Mouse (Mus musculus) erythroid progenitor cell, adult 5-6 weeks (primary cell): ENCODE results near the gene Zglp1. TPM values are rescaled to one million over a fixed set of nuclear protein-coding genes. Genes with fewer than 3 reads are reported as not detected.
A peak's percentile ranks its signal among the peaks of the same experiment; 100 is the strongest.

Experiments used
- ATAC-seq: replicated peaks from 2 replicates; pipeline ENCODE4 v1.8.0; 2016; ENCODE audit warnings: moderate number of reproducible peaks, mild to moderate bottlenecking, moderate TSS enrichment, inconsistent platforms; ENCODE audit not compliant: poor library complexity, low FRiP score, severe bottlenecking
- total RNA-seq, 2 experiments: library from RNA; stranded (forward) in 1 of 2; stranded (reverse) in 1 of 2; fragments of 150-400 nt in 1 of 2; fragments of 186-747, 209-891 nt in 1 of 2; gene quantifications; 2 replicates each; pipeline versions ENCODE4 v1.2.3 to v1.2.4; 2015 to 2017; ENCODE audit warnings: low replicate concordance in 2 of 2

The Zglp1 gene
- total RNA-seq, 2 experiments from 2014 or later = not detected

- peak; percentile 66 for ATAC-seq
Measured at GRCm38 (mm10) chr9:21029291-21030054, 37.4 kb downstream of the Zglp1 start, which contains the start of gene Icam4. Icam4 (plus strand) TSS chr9:21029373.

GRCm38 (mm10) chr9:21028560-21029110, 38.3 kb downstream of the Zglp1 start:
- ATAC-seq = no peak

- no peak for ATAC-seq
Measured at GRCm38 (mm10) chr9:21027774-21028290, 39.1 kb downstream of the Zglp1 start.

GRCm38 (mm10) chr9:21026849-21027248, 40.0 kb downstream of the Zglp1 start:
- no peak for ATAC-seq

- ATAC-seq = no peak
Measured at GRCm38 (mm10) chr9:21025258-21025810, 41.6 kb downstream of the Zglp1 start.

- no peak for ATAC-seq
Measured at GRCm38 (mm10) chr9:21022726-21023125, 44.2 kb downstream of the Zglp1 start.

- no peak for ATAC-seq
Measured at GRCm38 (mm10) chr9:21022288-21022687, 44.6 kb downstream of the Zglp1 start.

- no peak for ATAC-seq
Measured at GRCm38 (mm10) chr9:21021363-21021762, 45.5 kb downstream of the Zglp1 start.

- no peak for ATAC-seq
Measured at GRCm38 (mm10) chr9:21018600-21018999, 48.3 kb downstream of the Zglp1 start.

- ATAC-seq = no peak
Measured at GRCm38 (mm10) chr9:21017177-21017575, 49.7 kb downstream of the Zglp1 start.

GRCm38 (mm10) chr9:21016331-21017176, 50.3 kb downstream of the Zglp1 start:
- no peak for ATAC-seq

- no peak for ATAC-seq
Measured at GRCm38 (mm10) chr9:21015571-21016130, 51.2 kb downstream of the Zglp1 start, which contains the start of gene Icam1. Icam1 (plus strand) TSS chr9:21015985.

GRCm38 (mm10) chr9:21014691-21015570, 52.0 kb downstream of the Zglp1 start:
- ATAC-seq = no peak

Other genes with a start within 250 kb of the Zglp1 start
- gene Rdh8, start 248.6 kb downstream of the Zglp1 start, total RNA-seq (2015; ENCODE audit: low replicate concordance) = not detected in 2 replicates
- gene Rdh8, start 248.6 kb downstream of the Zglp1 start, total RNA-seq (2017; ENCODE audit: low replicate concordance) = not detected in 2 replicates
- gene A230050P20Rik, start 198.5 kb downstream of the Zglp1 start, total RNA-seq (2015; ENCODE audit: low replicate concordance) = 1.1 and 1.7 TPM in 2 replicates
- 3.7 and 4.3 TPM in 2 replicates for gene A230050P20Rik, start 198.5 kb downstream of the Zglp1 start, total RNA-seq (2017; ENCODE audit: low replicate concordance)
- not detected in 2 replicates for gene Angptl6, start 187.4 kb downstream of the Zglp1 start, total RNA-seq (2015; ENCODE audit: low replicate concordance)
- 0.53 TPM in 1 of 2 replicates, not detected in the other for gene Angptl6, start 187.4 kb downstream of the Zglp1 start, total RNA-seq (2017; ENCODE audit: low replicate concordance)
- gene Ppan, start 178.9 kb downstream of the Zglp1 start, total RNA-seq (2015; ENCODE audit: low replicate concordance) = 6.7 and 19.1 TPM in 2 replicates
- 7.1 and 16.2 TPM in 2 replicates for gene Ppan, start 178.9 kb downstream of the Zglp1 start, total RNA-seq (2017; ENCODE audit: low replicate concordance)
- 47.4 and 59.5 TPM in 2 replicates for gene Eif3g, start 168.5 kb downstream of the Zglp1 start, total RNA-seq (2015; ENCODE audit: low replicate concordance)
- gene Eif3g, start 168.5 kb downstream of the Zglp1 start, total RNA-seq (2017; ENCODE audit: low replicate concordance) = 41.5 and 59.7 TPM in 2 replicates
- 122 and 135 TPM in 2 replicates for gene Dnmt1, start 107.2 kb downstream of the Zglp1 start, total RNA-seq (2015; ENCODE audit: low replicate concordance)
- 217 and 249 TPM in 2 replicates for gene Dnmt1, start 107.2 kb downstream of the Zglp1 start, total RNA-seq (2017; ENCODE audit: low replicate concordance)
- not detected in 2 replicates for gene S1pr2, start 90.3 kb downstream of the Zglp1 start, total RNA-seq (2015; ENCODE audit: low replicate concordance)
- under 0.01 and 0.39 TPM in 2 replicates for gene S1pr2, start 90.3 kb downstream of the Zglp1 start, total RNA-seq (2017; ENCODE audit: low replicate concordance)
- 13.0 and 22.0 TPM in 2 replicates for gene Mrpl4, start 64.4 kb downstream of the Zglp1 start, total RNA-seq (2015; ENCODE audit: low replicate concordance)
- 13.3 and 18.0 TPM in 2 replicates for gene Mrpl4, start 64.4 kb downstream of the Zglp1 start, total RNA-seq (2017; ENCODE audit: low replicate concordance)
- gene Icam1, start 51.1 kb downstream of the Zglp1 start, total RNA-seq (2015; ENCODE audit: low replicate concordance) = 1.3 TPM in 1 of 2 replicates, not detected in the other
- gene Icam1, start 51.1 kb downstream of the Zglp1 start, total RNA-seq (2017; ENCODE audit: low replicate concordance) = 1.5 and 9.0 TPM in 2 replicates
- 164 and 214 TPM in 2 replicates for gene Icam4, start 37.7 kb downstream of the Zglp1 start, total RNA-seq (2015; ENCODE audit: low replicate concordance)
- gene Icam4, start 37.7 kb downstream of the Zglp1 start, total RNA-seq (2017; ENCODE audit: low replicate concordance) = 107 and 112 TPM in 2 replicates
- 1.3 and 1.4 TPM in 2 replicates for gene Icam5, start 35.0 kb downstream of the Zglp1 start, total RNA-seq (2015; ENCODE audit: low replicate concordance)
- gene Icam5, start 35.0 kb downstream of the Zglp1 start, total RNA-seq (2017; ENCODE audit: low replicate concordance) = 1.3 and 3.5 TPM in 2 replicates
- not detected in 2 replicates for gene Gm49373, start 6.0 kb upstream of the Zglp1 start, total RNA-seq (2015; ENCODE audit: low replicate concordance)
- gene Gm49373, start 6.0 kb upstream of the Zglp1 start, total RNA-seq (2017; ENCODE audit: low replicate concordance) = not detected in 2 replicates
- gene Fdx1l, start 6.5 kb upstream of the Zglp1 start, total RNA-seq (2015; ENCODE audit: low replicate concordance) = 13.0 and 19.8 TPM in 2 replicates
- 7.8 and 19.7 TPM in 2 replicates for gene Fdx1l, start 6.5 kb upstream of the Zglp1 start, total RNA-seq (2017; ENCODE audit: low replicate concordance)
- 30.6 and 34.0 TPM in 2 replicates for gene Gm38431, start 24.9 kb upstream of the Zglp1 start, total RNA-seq (2015; ENCODE audit: low replicate concordance)
- 4.2 TPM in 1 of 2 replicates, not detected in the other for gene Gm38431, start 24.9 kb upstream of the Zglp1 start, total RNA-seq (2017; ENCODE audit: low replicate concordance)
- gene Raver1, start 24.9 kb upstream of the Zglp1 start, total RNA-seq (2015; ENCODE audit: low replicate concordance) = 18.4 and 23.4 TPM in 2 replicates
- gene Raver1, start 24.9 kb upstream of the Zglp1 start, total RNA-seq (2017; ENCODE audit: low replicate concordance) = 21.1 and 32.5 TPM in 2 replicates
- gene Tyk2, start 64.2 kb upstream of the Zglp1 start, total RNA-seq (2015; ENCODE audit: low replicate concordance) = 2.5 and 5.0 TPM in 2 replicates
- 4.7 and 5.0 TPM in 2 replicates for gene Tyk2, start 64.2 kb upstream of the Zglp1 start, total RNA-seq (2017; ENCODE audit: low replicate concordance)
- gene Cdc37, start 82.9 kb upstream of the Zglp1 start, total RNA-seq (2015; ENCODE audit: low replicate concordance) = 28.9 and 42.9 TPM in 2 replicates
- 68.0 and 76.5 TPM in 2 replicates for gene Cdc37, start 82.9 kb upstream of the Zglp1 start, total RNA-seq (2017; ENCODE audit: low replicate concordance)
- gene Pde4a, start 98.6 kb upstream of the Zglp1 start, total RNA-seq (2015; ENCODE audit: low replicate concordance) = 4.6 TPM in 1 of 2 replicates, not detected in the other
- gene Pde4a, start 98.6 kb upstream of the Zglp1 start, total RNA-seq (2017; ENCODE audit: low replicate concordance) = 0.15 and 0.39 TPM in 2 replicates
- gene Keap1, start 172.3 kb upstream of the Zglp1 start, total RNA-seq (2015; ENCODE audit: low replicate concordance) = 13.8 and 25.2 TPM in 2 replicates
- gene Keap1, start 172.3 kb upstream of the Zglp1 start, total RNA-seq (2017; ENCODE audit: low replicate concordance) = 37.0 and 44.7 TPM in 2 replicates
- gene S1pr5, start 181.3 kb upstream of the Zglp1 start, total RNA-seq (2015; ENCODE audit: low replicate concordance) = 2.5 TPM in 1 of 2 replicates, not detected in the other
- 0.13 and 0.53 TPM in 2 replicates for gene S1pr5, start 181.3 kb upstream of the Zglp1 start, total RNA-seq (2017; ENCODE audit: low replicate concordance)
- 49.4 and 49.5 TPM in 2 replicates for gene Atg4d, start 198.2 kb upstream of the Zglp1 start, total RNA-seq (2015; ENCODE audit: low replicate concordance)
- 73.9 and 162 TPM in 2 replicates for gene Atg4d, start 198.2 kb upstream of the Zglp1 start, total RNA-seq (2017; ENCODE audit: low replicate concordance)
- gene Kri1, start 220.9 kb upstream of the Zglp1 start, total RNA-seq (2015; ENCODE audit: low replicate concordance) = 19.7 and 49.4 TPM in 2 replicates
- 18.2 and 48.8 TPM in 2 replicates for gene Kri1, start 220.9 kb upstream of the Zglp1 start, total RNA-seq (2017; ENCODE audit: low replicate concordance)
- 305 and 325 TPM in 2 replicates for gene Cdkn2d, start 224.3 kb upstream of the Zglp1 start, total RNA-seq (2015; ENCODE audit: low replicate concordance)
- 151 and 194 TPM in 2 replicates for gene Cdkn2d, start 224.3 kb upstream of the Zglp1 start, total RNA-seq (2017; ENCODE audit: low replicate concordance)
- gene Ap1m2, start 245.2 kb upstream of the Zglp1 start, total RNA-seq (2015; ENCODE audit: low replicate concordance) = 0.36 and 0.84 TPM in 2 replicates
- gene Ap1m2, start 245.2 kb upstream of the Zglp1 start, total RNA-seq (2017; ENCODE audit: low replicate concordance) = not detected in 2 replicates